Mouse (Mus musculus) CH12.LX (cell line): ENCODE data around the gene Lrrc37a. TPM values are rescaled to one million over a fixed set of nuclear protein-coding genes. Genes with fewer than 3 reads are reported as not detected.

Experiments used
- DNase-seq: peaks from one replicate; pipeline ENCODE4 v3.0.0-alpha.2; 2013; ENCODE audit errors: extremely low read depth
- H3K27ac ChIP-seq: 2 replicates; pipeline ENCODE4 v1.5.1; 2012; ENCODE audit warnings: low read depth, mild to moderate bottlenecking, control low read depth, moderate library complexity; ENCODE audit not compliant: insufficient read depth
- H3K27me3 ChIP-seq: replicated peaks from 2 replicates; pipeline ENCODE3; 2012; ENCODE audit warnings: inconsistent platforms
- H3K36me3 ChIP-seq, 2 experiments: replicated peaks in 1 of 2; 2 replicates each; pipeline versions ENCODE3 to v1.6.1; 2012; ENCODE audit warnings: inconsistent platforms in 1 of 2, low read length in 1 of 2, mild to moderate bottlenecking in 1 of 2, mixed read lengths in 1 of 2, moderate library complexity in 1 of 2; ENCODE audit not compliant: control insufficient read depth in 1 of 2, insufficient read depth in 1 of 2
- H3K4me1 ChIP-seq, 2 experiments: 2 replicates each; pipeline ENCODE4 v1.6.1; 2012; ENCODE audit warnings: inconsistent platforms in 1 of 2, moderate library complexity in 1 of 2; ENCODE audit not compliant: insufficient read depth in 2 of 2, control insufficient read depth in 1 of 2
- H3K4me2 ChIP-seq: 2 replicates; pipeline ENCODE4 v1.6.1; 2012; ENCODE audit warnings: low read depth, mild to moderate bottlenecking, control low read depth; ENCODE audit not compliant: poor library complexity, insufficient read depth, severe bottlenecking
- H3K4me3 ChIP-seq, 3 experiments: fragments of 150-350 bp in 1 of 3; sonication (generic) in 1 of 3; replicated peaks in 1 of 3; 2 replicates each; pipeline versions ENCODE3 to v1.5.1; 2011 to 2012; ENCODE audit warnings: low read depth in 2 of 3, low read length in 2 of 3, mild to moderate bottlenecking in 2 of 3, moderate library complexity in 2 of 3, control low read depth in 1 of 3, improper control_type of control experiment in 1 of 3, inconsistent platforms in 1 of 3, mixed read lengths in 1 of 3; ENCODE audit not compliant: poor library complexity in 1 of 3
- H3K79me2 ChIP-seq: replicated peaks from 2 replicates; pipeline ENCODE4 v1.6.1; 2012; ENCODE audit warnings: mild to moderate bottlenecking, moderate library complexity; ENCODE audit not compliant: control insufficient read depth, poor library complexity, insufficient read depth, severe bottlenecking; ENCODE audit errors: extremely low read depth
- H3K9ac ChIP-seq: 2 replicates; pipeline ENCODE4 v1.6.1; 2012; ENCODE audit warnings: low read depth, mild to moderate bottlenecking, control low read depth, moderate library complexity; ENCODE audit not compliant: insufficient read depth
- H3K9me3 ChIP-seq: replicated peaks from 2 replicates; pipeline ENCODE3; 2012; ENCODE audit warnings: low read length, inconsistent platforms, mixed read lengths
- GABPA ChIP-seq: IDR thresholded peaks from 2 replicates; pipeline ENCODE4 v1.6.1; 2012; ENCODE audit warnings: low read depth, low read length, improper control_type of control experiment, inconsistent platforms; ENCODE audit not compliant: insufficient replicate concordance
- HCFC1 ChIP-seq: IDR thresholded peaks from 2 replicates; pipeline ENCODE4 v1.6.1; 2012; ENCODE audit warnings: low read depth, mild to moderate bottlenecking, inconsistent platforms, low read length, improper control_type of control experiment
- IRF4 ChIP-seq: IDR thresholded peaks from 2 replicates; pipeline ENCODE4 v1.6.1; 2014; ENCODE audit warnings: low read depth, mild to moderate bottlenecking, inconsistent platforms, low read length, improper control_type of control experiment
- JUN ChIP-seq: IDR thresholded peaks from 2 replicates; pipeline ENCODE4 v1.6.1; 2011; ENCODE audit warnings: low read depth, mild to moderate bottlenecking, low read length, improper control_type of control experiment, moderate library complexity; ENCODE audit not compliant: insufficient read depth
- MAFK ChIP-seq: IDR thresholded peaks from 2 replicates; pipeline ENCODE4 v1.6.1; 2011; ENCODE audit warnings: low read length, improper control_type of control experiment; ENCODE audit not compliant: insufficient replicate concordance
- MAX ChIP-seq: IDR thresholded peaks from 2 replicates; pipeline ENCODE4 v1.6.1; 2011; ENCODE audit warnings: low read length, improper control_type of control experiment
- MAZ ChIP-seq: IDR thresholded peaks from 2 replicates; pipeline ENCODE4 v1.6.1; 2012; ENCODE audit warnings: low read depth, mild to moderate bottlenecking, inconsistent platforms, low read length, improper control_type of control experiment, moderate library complexity
- MEF2A ChIP-seq: IDR thresholded peaks from 2 replicates; pipeline ENCODE4 v1.6.1; 2014; ENCODE audit warnings: low read depth, mild to moderate bottlenecking, inconsistent platforms, low read length, improper control_type of control experiment, borderline replicate concordance
- NELFE ChIP-seq: IDR thresholded peaks from 2 replicates; pipeline ENCODE4 v1.6.1; 2011; ENCODE audit warnings: low read depth, low read length, improper control_type of control experiment
- NRF1 ChIP-seq: IDR thresholded peaks from 2 replicates; pipeline ENCODE4 v1.6.1; 2014; ENCODE audit warnings: low read depth, mild to moderate bottlenecking, inconsistent platforms, low read length, improper control_type of control experiment, moderate library complexity
- POLR2AphosphoS2 ChIP-seq: IDR thresholded peaks from 2 replicates; pipeline ENCODE4 v1.6.1; 2011; ENCODE audit warnings: low read depth, low read length, improper control_type of control experiment
- RAD21 ChIP-seq: IDR thresholded peaks from 2 replicates; pipeline ENCODE4 v1.6.1; 2011; ENCODE audit warnings: low read depth, mild to moderate bottlenecking, low read length, improper control_type of control experiment, moderate library complexity
- SIN3A ChIP-seq: IDR thresholded peaks from 2 replicates; pipeline ENCODE4 v1.6.1; 2012; ENCODE audit warnings: low read length, improper control_type of control experiment, inconsistent platforms
- SMC3 ChIP-seq: IDR thresholded peaks from 2 replicates; pipeline ENCODE4 v1.6.1; 2011; ENCODE audit warnings: low read depth, low read length, improper control_type of control experiment
- USF1 ChIP-seq: IDR thresholded peaks from 2 replicates; pipeline ENCODE4 v1.6.1; 2014; ENCODE audit warnings: low read depth, mild to moderate bottlenecking, inconsistent platforms, low read length, improper control_type of control experiment
- USF2 ChIP-seq: conservative IDR thresholded peaks from 2 replicates; pipeline ENCODE4 v1.6.1; 2011; ENCODE audit warnings: low read depth, low read length, improper control_type of control experiment
- ZC3H11A ChIP-seq: IDR thresholded peaks from 2 replicates; pipeline ENCODE4 v1.6.1; 2012; ENCODE audit warnings: low read depth, mild to moderate bottlenecking, inconsistent platforms, low read length, improper control_type of control experiment
- ZKSCAN1 ChIP-seq: IDR thresholded peaks from 2 replicates; pipeline ENCODE4 v1.6.1; 2012; ENCODE audit warnings: low read depth, inconsistent platforms, low read length, improper control_type of control experiment, borderline replicate concordance
- ZMIZ1 ChIP-seq: IDR thresholded peaks from 2 replicates; pipeline ENCODE4 v1.6.1; 2012; ENCODE audit warnings: low read depth, mild to moderate bottlenecking, inconsistent platforms, low read length, improper control_type of control experiment
- ZNF384 ChIP-seq: IDR thresholded peaks from 2 replicates; pipeline ENCODE4 v1.6.1; 2012; ENCODE audit warnings: low read depth, low read length, improper control_type of control experiment, inconsistent platforms
- dilution Hi-C: fragments of 300-500 bp; cut with MboI; formaldehyde crosslinking; loops from 2 replicates; pipeline ENCODE4 v1.14.3; 2020; ENCODE audit warnings: low sequenced_read_pairs; ENCODE audit not compliant: extremely low pct_unique_long_range_greater_than_20kb, extremely low pct_ligation_motif_present
- in situ Hi-C: fragments of 300-500 bp; cut with MboI; formaldehyde crosslinking; loops from 3 replicates; pipeline ENCODE4 v1.14.3; 2019; ENCODE audit warnings: low sequenced_read_pairs, low pct_ligation_motif_present, low pct_unique_long_range_greater_than_20kb, mixed read lengths
- polyA plus RNA-seq: library from polyadenylated mRNA; unstranded; fragments of >175 nt; gene quantifications from 2 replicates; pipeline ENCODE4 v1.2.1, GENCODE M21; 2012; ENCODE audit warnings: low read depth; ENCODE audit not compliant: insufficient read length
- total RNA-seq, 2 experiments: library from RNA; depleted of rRNA; stranded (reverse); fragments of 300-350 nt in 1 of 2; fragments of >200 nt in 1 of 2; gene quantifications; 2 replicates each; pipeline ENCODE4 v1.2.3; 2012 to 2014

Lrrc37a gene
- total and polyA plus RNA-seq, 3 experiments = not detected

- no peak for DNase-seq
- Histone ChIP-seq H3K27me3 (no peaks in the 10 kb centered on the region), H3K4me2 (no peak overlapping the region), H3K79me2 (peaks cover 14% of the 10 kb centered on the region; the same call in 1 of the 2 replicates), H3K27ac (no peak overlapping the region), H3K36me3 (peaks cover 48 to 85% of the 10 kb centered on the region in 2 experiments), H3K9ac (no peak overlapping the region), H3K4me3 (no peak overlapping the region), H3K4me1 (peaks cover 0 to 57% of the 10 kb centered on the region in 2 experiments; a peak in 2 of 4 replicates)
- in situ Hi-C loops (no loop called here), dilution Hi-C loops (no loop called here)
- TF ChIP-seq ZKSCAN1 (no peak), NELFE (no peak), USF2 (no peak), USF1 (no peak), SMC3 (no peak), ZMIZ1 (no peak), MAFK (no peak), MEF2A (no peak), MAZ (no peak)
- TF ChIP-seq, all 38 proteins: peak for 0
- no peaks in the 10 kb centered on the region for H3K9me3 ChIP-seq
Observed at GRCm38 (mm10) chr11:103404618-103405017, 99.8 kb downstream of the Lrrc37a start.

GRCm38 (mm10) chr11:103403776-103404175 lies 100.6 kb downstream of the Lrrc37a start:
- DNase-seq = no peak
- Histone ChIP-seq H3K4me2 (no peak overlapping the region), H3K27ac (no peak overlapping the region), H3K4me1 (peaks cover 0 to 55% of the 10 kb centered on the region in 2 experiments; a peak in 2 of 4 replicates), H3K27me3 (no peaks in the 10 kb centered on the region), H3K79me2 (peaks cover 10% of the 10 kb centered on the region), H3K36me3 (peaks cover 47 to 83% of the 10 kb centered on the region in 2 experiments), H3K9me3 (no peaks in the 10 kb centered on the region), H3K9ac (no peak overlapping the region), H3K4me3 (no peak overlapping the region)
- dilution Hi-C loops (no loop called here), in situ Hi-C loops (no loop called here)
- TF ChIP-seq HCFC1 (no peak), NRF1 (0 out of 2 replicates have a peak, but pooled peaks have one; percentile 30), NELFE (no peak)

GRCm38 (mm10) chr11:103402738-103403137 lies 101.7 kb downstream of the Lrrc37a start:
- H3K36me3 ChIP-seq = peaks cover 46 to 80% of the 10 kb centered on the region in 2 experiments
- H3K9me3 ChIP-seq = no peaks in the 10 kb centered on the region
- no peak overlapping the region for H3K4me3 ChIP-seq
- no peaks in the 10 kb centered on the region for H3K27me3 ChIP-seq
- H3K9ac ChIP-seq = no peak overlapping the region
- TF ChIP-seq IRF4 (no peak), JUN (no peak), MAFK (no peak), RAD21 (no peak), GABPA (no peak), SIN3A (no peak), ZNF384 (no peak), ZC3H11A (no peak), POLR2AphosphoS2 (no peak), MAX (no peak)
- TF ChIP-seq, all 38 proteins: peak for 0
- H3K27ac ChIP-seq = no peak overlapping the region
- peaks cover 0 to 58% of the 10 kb centered on the region in 2 experiments; a peak in 2 of 4 replicates for H3K4me1 ChIP-seq
- dilution Hi-C loops (no loop called here), in situ Hi-C loops (no loop called here)
- H3K79me2 ChIP-seq = peaks cover 10% of the 10 kb centered on the region
- H3K4me2 ChIP-seq = no peak overlapping the region
- DNase-seq = no peak
